Mouse (Mus musculus) forebrain, postnatal 0 days (tissue): ENCODE data around the gene H2afb2. TPM values are rescaled to one million over a fixed set of nuclear protein-coding genes. Genes with fewer than 3 reads are reported as not detected.

Experiments
- ATAC-seq: fragments of 200-750 bp; cut with Nextera tagmentation; 2 replicates; pipeline ENCODE4 v1.8.0; 2017; ENCODE audit warnings: mild to moderate bottlenecking, moderate library complexity
- DNase-seq: peaks from one replicate; pipeline ENCODE4 v3.0.0-alpha.2; 2015
- H3K27ac ChIP-seq: fragments of 300-500 bp; sonication (generic); 2 replicates; pipeline ENCODE4 v1.5.1; 2014; ENCODE audit warnings: low read depth, mild to moderate bottlenecking, antibody characterized with exemption, low read length, moderate library complexity, mixed read lengths
- H3K27me3 ChIP-seq: fragments of 300-500 bp; sonication (generic); 2 replicates; pipeline ENCODE4 v1.6.1; 2014; ENCODE audit warnings: mild to moderate bottlenecking, low read length, mixed read lengths; ENCODE audit not compliant: insufficient read depth
- H3K36me3 ChIP-seq: fragments of 300-500 bp; sonication (generic); 2 replicates; pipeline ENCODE4 v1.6.1; 2014; ENCODE audit warnings: mild to moderate bottlenecking, moderate library complexity; ENCODE audit not compliant: insufficient read depth
- H3K4me1 ChIP-seq: fragments of 300-500 bp; sonication (generic); 2 replicates; pipeline ENCODE4 v1.6.1; 2014; ENCODE audit warnings: antibody characterized with exemption; ENCODE audit not compliant: insufficient read depth
- H3K4me2 ChIP-seq: fragments of 300-500 bp; sonication (generic); 2 replicates; pipeline ENCODE4 v1.6.1; 2014; ENCODE audit warnings: low read depth, mild to moderate bottlenecking, moderate library complexity
- H3K4me3 ChIP-seq: fragments of 300-500 bp; sonication (generic); 2 replicates; pipeline ENCODE4 v1.5.1; 2014; ENCODE audit warnings: low read depth, low read length, mixed read lengths
- H3K9ac ChIP-seq: fragments of 300-500 bp; sonication (generic); 2 replicates; pipeline ENCODE4 v1.6.1; 2014; ENCODE audit warnings: mild to moderate bottlenecking
- H3K9me3 ChIP-seq: fragments of 300-500 bp; sonication (generic); 2 replicates; pipeline ENCODE4 v1.6.1; 2016; ENCODE audit warnings: low read length
- CTCF ChIP-seq: sonication (generic); IDR thresholded peaks from 2 replicates; pipeline ENCODE4 v1.5.1; 2016; ENCODE audit warnings: antibody characterized with exemption, control low read depth, low read depth
- WGBS: fragments of 180-500 bp; shearing (Covaris S2); extraction: QIAGEN DNeasy Blood & Tissue Kit; methylation state at CpG from one replicate; pipeline ENCODE4 v1.1.7; 2014; 5-methylcytosine and 5-hydroxymethylcytosine counted together
- polyA plus RNA-seq: library from polyadenylated mRNA; unstranded; fragments of >200 nt; fragmentation: Nextera tagmentation; extraction: Ambion mirVana; gene quantifications from 2 replicates; pipeline ENCODE4 v1.2.1, GENCODE M21; 2015
- total RNA-seq: library from RNA; depleted of rRNA; stranded (reverse); fragments of >200 nt; gene quantifications from 2 replicates; pipeline ENCODE4 v1.2.3, GENCODE M21; 2014; rRNA removed

H2afb2 gene
- total RNA-seq (not detected in 2 replicates), polyA plus RNA-seq (not detected in 2 replicates)

GRCm38 (mm10) chrX:116680878-116681277, at the start of gene H2afb2:
Gene H2afb2 (plus strand): TSS chrX:116681178.
- Histone ChIP-seq H3K4me2 (no peak within 1 kb of the TSS), H3K4me3 (no peak within 1 kb of the TSS), H3K4me1 (no peaks in the 10 kb centered on the region), H3K9me3 (no peaks in the 10 kb centered on the region), H3K27ac (no peak within 1 kb of the TSS), H3K9ac (no peak within 1 kb of the TSS), H3K36me3 (no peaks in the 10 kb centered on the region), H3K27me3 (no peaks in the 10 kb centered on the region)
- WGBS, result 84% methylated on average over 6 of the region's 6 CpGs
- DNase-seq, result no peak
- no peak for ATAC-seq
- no peak for TF ChIP-seq CTCF

Other genes starting within 250 kb of the H2afb2 start
- gene Cpxcr1, start 232.2 kb upstream of the H2afb2 start, total RNA-seq, result not detected in 2 replicates
- not detected in 2 replicates for gene Cpxcr1, start 232.2 kb upstream of the H2afb2 start, polyA plus RNA-seq